Mouse (Mus musculus): ENCODE measurements at regions not wholly inside any gene's neighbourhood (a gene's known extent, or its start where the extent isn't known, plus 50 kb on each side); places are given as distances from the start of the nearest gene placed in this dataset.

DNA sequence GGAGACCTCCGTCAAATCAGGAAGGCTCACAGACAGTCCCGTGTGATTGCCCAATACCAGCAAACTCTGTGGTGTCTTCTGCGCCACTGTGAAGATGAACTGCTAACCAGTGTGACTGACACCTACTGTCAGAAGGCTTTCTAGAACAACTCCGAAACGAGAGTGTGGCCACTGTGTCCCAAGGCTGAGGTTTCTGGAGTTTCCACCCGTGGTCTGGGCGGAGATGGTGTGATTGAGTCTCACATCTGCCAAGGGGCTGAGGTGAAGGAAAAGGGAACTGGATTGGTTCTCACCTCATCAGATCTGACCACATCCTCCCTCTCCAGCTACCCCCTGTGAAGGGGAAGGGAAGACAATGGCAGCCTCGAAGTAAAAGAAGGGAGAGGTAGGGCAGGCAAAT is 79.6 kb upstream of the 4930412O13Rik start:
- no peak overlapping the region for H3K27ac ChIP-seq
- no peak for ATAC-seq (ENCODE audit: low FRiP score)
- H3K36me3 ChIP-seq, result no peaks in the 10 kb centered on the region
- 82% methylated on average over 8 of the region's 8 CpGs for WGBS
- H3K4me1 ChIP-seq, result no peaks in the 10 kb centered on the region
- no peak overlapping the region for H3K9ac ChIP-seq
- H3K4me2 ChIP-seq (replicated peaks), result no peak overlapping the region
- H3K27me3 ChIP-seq, result no peaks in the 10 kb centered on the region
- no peaks in the 10 kb centered on the region for H3K9me3 ChIP-seq (replicated peaks)
- H3K4me3 ChIP-seq, result no peak overlapping the region

DNA sequence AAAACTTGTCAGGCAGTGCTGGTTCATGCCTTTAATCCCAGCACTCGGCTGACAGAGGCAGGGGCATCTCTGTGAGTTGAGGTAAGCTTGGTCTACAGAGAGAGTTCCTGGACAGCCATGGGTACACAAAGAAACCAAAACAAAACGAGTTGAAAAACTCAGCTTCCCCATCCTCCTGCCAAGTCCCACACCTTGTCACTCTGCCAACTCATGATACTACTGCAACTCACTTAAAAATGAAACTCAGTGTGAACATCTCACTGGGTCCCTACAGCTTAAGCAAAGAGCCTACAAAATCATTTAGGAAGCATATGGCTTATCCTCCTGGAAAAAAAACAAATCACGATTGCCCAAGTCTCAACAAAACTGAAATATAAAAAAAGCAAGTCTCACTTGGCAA is 76.7 kb upstream of the 4930412O13Rik start:
- H3K27ac ChIP-seq, result no peak overlapping the region
- no peaks in the 10 kb centered on the region for H3K9me3 ChIP-seq (replicated peaks)
- 74% methylated on average over 3 of the region's 3 CpGs for WGBS
- no peak for ATAC-seq (ENCODE audit: low FRiP score)
- H3K4me1 ChIP-seq, result no peaks in the 10 kb centered on the region
- no peaks in the 10 kb centered on the region for H3K36me3 ChIP-seq
- H3K4me3 ChIP-seq, result no peak overlapping the region
- H3K9ac ChIP-seq, result no peak overlapping the region
- no peak overlapping the region for H3K4me2 ChIP-seq (replicated peaks)
- no peaks in the 10 kb centered on the region for H3K27me3 ChIP-seq

DNA sequence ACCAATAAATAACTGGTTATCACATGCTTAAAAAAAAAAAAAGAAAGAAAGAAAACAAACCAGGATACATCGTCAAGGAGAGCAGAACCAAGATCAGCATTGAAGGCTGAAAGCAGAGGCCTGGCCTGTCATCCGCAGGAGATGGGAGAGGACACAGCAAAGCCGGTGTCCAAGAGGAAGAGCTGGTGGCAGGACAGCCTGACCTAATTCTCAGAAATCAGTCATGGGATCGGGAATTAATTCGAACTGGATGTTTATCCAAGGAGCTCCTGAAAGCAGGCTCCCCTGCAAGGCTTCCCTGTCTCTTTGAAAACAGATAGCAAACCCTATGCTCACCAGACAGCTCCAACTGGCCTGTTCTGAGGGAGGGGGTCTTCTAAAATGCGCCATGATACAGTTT is 75.5 kb upstream of the 4930412O13Rik start:
- no peak overlapping the region for H3K4me2 ChIP-seq (replicated peaks)
- H3K9ac ChIP-seq, result no peak overlapping the region
- no peaks in the 10 kb centered on the region for H3K4me1 ChIP-seq
- H3K27ac ChIP-seq, result no peak overlapping the region
- H3K4me3 ChIP-seq, result no peak overlapping the region
- no peak for ATAC-seq (ENCODE audit: low FRiP score)
- H3K27me3 ChIP-seq, result no peaks in the 10 kb centered on the region
- no peaks in the 10 kb centered on the region for H3K36me3 ChIP-seq
- WGBS, result 82% methylated on average over 6 of the region's 6 CpGs
- no peaks in the 10 kb centered on the region for H3K9me3 ChIP-seq (replicated peaks)

Data from hindbrain, embryonic 12.5 days (tissue).